Mouse (Mus musculus): ENCODE measurements around the gene Rnf183. TPM values are rescaled to one million over a fixed set of nuclear protein-coding genes. Genes with fewer than 3 reads are reported as not detected.

Gene Rnf183
- polyA plus RNA-seq, 1 experiment from 2014 or later = not detected

Other genes starting within 250 kb of the Rnf183 start
- gene Zfp37, start 204.2 kb downstream of the Rnf183 start, polyA plus RNA-seq (2015; fragmentation: Nextera tagmentation; extraction: Ambion mirVana) = 14.1 and 14.8 TPM in 2 replicates
- gene Slc31a2, start 172.7 kb downstream of the Rnf183 start, polyA plus RNA-seq (2015; fragmentation: Nextera tagmentation; extraction: Ambion mirVana) = 17.7 and 19.0 TPM in 2 replicates
- gene Fkbp15, start 74.7 kb downstream of the Rnf183 start, polyA plus RNA-seq (2015; fragmentation: Nextera tagmentation; extraction: Ambion mirVana) = 25.4 and 27.9 TPM in 2 replicates
- 42.5 and 45.7 TPM in 2 replicates for gene Slc31a1, start 74.5 kb downstream of the Rnf183 start, polyA plus RNA-seq (2015; fragmentation: Nextera tagmentation; extraction: Ambion mirVana)
- gene Cdc26, start 26.6 kb downstream of the Rnf183 start, polyA plus RNA-seq (2015; fragmentation: Nextera tagmentation; extraction: Ambion mirVana) = 202 TPM in 2 replicates
- 27.0 and 27.9 TPM in 2 replicates for gene Prpf4, start 26.5 kb downstream of the Rnf183 start, polyA plus RNA-seq (2015; fragmentation: Nextera tagmentation; extraction: Ambion mirVana)
- gene Wdr31, start 35.6 kb upstream of the Rnf183 start, polyA plus RNA-seq (2015; fragmentation: Nextera tagmentation; extraction: Ambion mirVana) = 6.8 and 7.9 TPM in 2 replicates
- 2.9 and 3.2 TPM in 2 replicates for gene Bspry, start 44.8 kb upstream of the Rnf183 start, polyA plus RNA-seq (2015; fragmentation: Nextera tagmentation; extraction: Ambion mirVana)
- gene Hdhd3, start 68.2 kb upstream of the Rnf183 start, polyA plus RNA-seq (2015; fragmentation: Nextera tagmentation; extraction: Ambion mirVana) = 14.7 and 14.8 TPM in 2 replicates
- gene Alad, start 84.7 kb upstream of the Rnf183 start, polyA plus RNA-seq (2015; fragmentation: Nextera tagmentation; extraction: Ambion mirVana) = 79.7 and 85.4 TPM in 2 replicates
- 86.3 and 93.9 TPM in 2 replicates for gene Pole3, start 89.8 kb upstream of the Rnf183 start, polyA plus RNA-seq (2015; fragmentation: Nextera tagmentation; extraction: Ambion mirVana)
- gene 4933430I17Rik, start 90.1 kb upstream of the Rnf183 start, polyA plus RNA-seq (2015; fragmentation: Nextera tagmentation; extraction: Ambion mirVana) = 0.60 and 0.61 TPM in 2 replicates
- gene Rgs3, start 124.6 kb upstream of the Rnf183 start, polyA plus RNA-seq (2015; fragmentation: Nextera tagmentation; extraction: Ambion mirVana) = 50.3 and 52.8 TPM in 2 replicates